Mouse (Mus musculus): ENCODE measurements at regions not wholly inside any gene's neighbourhood (a gene's known extent, or its start where the extent isn't known, plus 50 kb on each side); places are given as distances from the start of the nearest gene placed in this dataset.

DNA sequence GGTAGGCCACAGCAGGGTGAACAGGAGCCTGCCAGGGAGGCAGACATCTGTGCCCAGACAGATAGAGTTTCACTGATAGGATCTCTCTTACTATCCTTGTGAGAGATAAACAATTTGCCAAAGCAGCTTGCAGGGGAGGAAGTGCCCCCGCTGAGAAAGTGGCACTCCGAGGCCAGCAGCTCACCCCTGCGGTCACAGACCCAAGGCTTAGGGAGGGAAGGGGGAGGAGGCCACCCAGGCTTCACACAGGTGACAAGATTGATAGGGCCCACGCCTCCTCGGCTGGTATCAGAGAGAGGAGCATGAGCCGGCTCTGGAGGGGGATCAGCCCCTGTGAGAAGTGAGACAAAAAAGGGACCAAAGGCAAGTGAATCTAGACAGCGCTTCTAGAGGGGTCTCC is 328.3 kb upstream of the 3110018I06Rik start:
- no peaks in the 10 kb centered on the region for H3K36me3 ChIP-seq (ENCODE audit: control insufficient read depth in 1 of 2, insufficient read depth in 2 of 2, low read length in 2 of 2)
- no peak overlapping the region for H3K4me3 ChIP-seq (ENCODE audit: control insufficient read depth in 1 of 2, insufficient read depth in 1 of 2, low read depth in 2 of 2, low read length in 2 of 2)
- no peak overlapping the region for H3K27ac ChIP-seq (ENCODE audit: control insufficient read depth, low read depth, low read length)
- TF ChIP-seq GABPA (IDR thresholded peaks at IDR 0.05; ENCODE audit: low read depth, low read length) (no peak), NRF1 (IDR thresholded peaks at IDR 0.05; ENCODE audit: insufficient read depth, low read depth, low read length, poor library complexity, severe bottlenecking) (no peak), ZMIZ1 (IDR thresholded peaks at IDR 0.05; ENCODE audit: low read depth, low read length) (no peak), CTCF (IDR thresholded peaks at IDR 0.05 in 2 of 3, conservative IDR thresholded peaks at IDR 0.05 in 1 of 3; ENCODE audit: control insufficient read depth in 1 of 3, insufficient read depth in 1 of 3, low read depth in 2 of 3, low read length in 3 of 3, poor library complexity in 1 of 3, severe bottlenecking in 1 of 3) (no peak), ZC3H11A (IDR thresholded peaks at IDR 0.05; ENCODE audit: low read depth, low read length) (no peak), MAX (IDR thresholded peaks at IDR 0.05; ENCODE audit: low read length) (no peak), GATA1 (IDR thresholded peaks at IDR 0.05; ENCODE audit: low read depth, low read length) (no peak), MYC (IDR thresholded peaks at IDR 0.05; ENCODE audit: low read depth, low read length) (no peak), CHD1 (IDR thresholded peaks at IDR 0.05; ENCODE audit: low read depth, low read length) (no peak), HCFC1 (IDR thresholded peaks at IDR 0.05; ENCODE audit: low read depth, low read length) (no peak), MAFK (IDR thresholded peaks at IDR 0.05; ENCODE audit: borderline replicate concordance, low read depth, low read length) (no peak), EP300 (IDR thresholded peaks at IDR 0.05; ENCODE audit: low read depth in 1 of 2, low read length in 2 of 2) (no peak), MYB (IDR thresholded peaks at IDR 0.05; ENCODE audit: low read depth, low read length) (no peak), ETS1 (IDR thresholded peaks at IDR 0.05; ENCODE audit: low read depth, low read length) (no peak), MXI1 (IDR thresholded peaks at IDR 0.05; ENCODE audit: low read depth, low read length) (no peak)
- no peaks in the 10 kb centered on the region for H3K9me3 ChIP-seq (replicated peaks; ENCODE audit: insufficient read depth, low read length)
- H3K79me2 ChIP-seq (ENCODE audit: control insufficient read depth, insufficient read depth, low read length, poor library complexity) = no peaks in the 10 kb centered on the region
- H3K9ac ChIP-seq (ENCODE audit: control insufficient read depth, low read depth, low read length, poor library complexity, severe bottlenecking) = no peak overlapping the region
- H3K27me3 ChIP-seq (ENCODE audit: control insufficient read depth in 1 of 2, insufficient read depth in 2 of 2, low read length in 2 of 2) = no peaks in the 10 kb centered on the region
- no peak for DNase-seq (ENCODE audit: low read depth, low spot score)
- H3K4me1 ChIP-seq (ENCODE audit: control insufficient read depth in 1 of 2, insufficient read depth in 2 of 2, low read length in 2 of 2) = no peaks in the 10 kb centered on the region

- no peaks in the 10 kb centered on the region for H3K27me3 ChIP-seq (ENCODE audit: control insufficient read depth in 1 of 2, insufficient read depth in 2 of 2, low read length in 2 of 2)
- no peaks in the 10 kb centered on the region for H3K36me3 ChIP-seq (ENCODE audit: control insufficient read depth in 1 of 2, insufficient read depth in 2 of 2, low read length in 2 of 2)
- no peak overlapping the region for H3K4me3 ChIP-seq (ENCODE audit: control insufficient read depth in 1 of 2, insufficient read depth in 1 of 2, low read depth in 2 of 2, low read length in 2 of 2)
- H3K27ac ChIP-seq (ENCODE audit: control insufficient read depth, low read depth, low read length) = no peak overlapping the region
- no peaks in the 10 kb centered on the region for H3K9me3 ChIP-seq (replicated peaks; ENCODE audit: insufficient read depth, low read length)
- no peaks in the 10 kb centered on the region for H3K4me1 ChIP-seq (ENCODE audit: control insufficient read depth in 1 of 2, insufficient read depth in 2 of 2, low read length in 2 of 2)
- no peak for TF ChIP-seq ZKSCAN1 (IDR thresholded peaks at IDR 0.05; ENCODE audit: low read depth, low read length)
- no peak for TF ChIP-seq CHD1 (IDR thresholded peaks at IDR 0.05; ENCODE audit: low read depth, low read length)
- no peak for TF ChIP-seq POLR2AphosphoS5 (IDR thresholded peaks at IDR 0.05; ENCODE audit: borderline replicate concordance, low read depth, low read length)
- no peak for TF ChIP-seq USF2 (IDR thresholded peaks at IDR 0.05; ENCODE audit: borderline replicate concordance in 1 of 2, insufficient read depth in 1 of 2, low read depth in 1 of 2, low read length in 2 of 2)
- no peak for TF ChIP-seq ETS1 (IDR thresholded peaks at IDR 0.05; ENCODE audit: low read depth, low read length)
- TF ChIP-seq RCOR1 (IDR thresholded peaks at IDR 0.05; ENCODE audit: low read depth, low read length) = no peak
- no peak for TF ChIP-seq E2F4 (IDR thresholded peaks at IDR 0.05; ENCODE audit: borderline replicate concordance, low read depth, low read length)
- TF ChIP-seq GABPA (IDR thresholded peaks at IDR 0.05; ENCODE audit: low read depth, low read length) = no peak
- TF ChIP-seq EP300 (IDR thresholded peaks at IDR 0.05; ENCODE audit: low read depth in 1 of 2, low read length in 2 of 2) = no peak
- TF ChIP-seq SMC3 (IDR thresholded peaks at IDR 0.05; ENCODE audit: low read depth, low read length) = no peak
- no peak for TF ChIP-seq USF1 (IDR thresholded peaks at IDR 0.05; ENCODE audit: low read depth, low read length)
- TF ChIP-seq JUND (IDR thresholded peaks at IDR 0.05; ENCODE audit: low read depth, low read length) = no peak
- no peak for TF ChIP-seq MAX (IDR thresholded peaks at IDR 0.05; ENCODE audit: low read length)
- no peak for TF ChIP-seq ZC3H11A (IDR thresholded peaks at IDR 0.05; ENCODE audit: low read depth, low read length)
- TF ChIP-seq MEF2A (IDR thresholded peaks at IDR 0.05; ENCODE audit: extremely low read depth, insufficient replicate concordance, low read depth, low read length, poor library complexity, severe bottlenecking) = no peak
- TF ChIP-seq POLR2AphosphoS2 (IDR thresholded peaks at IDR 0.05; ENCODE audit: low read length) = no peak
- DNase-seq (ENCODE audit: low read depth, low spot score) = no peak
- H3K79me2 ChIP-seq (ENCODE audit: control insufficient read depth, insufficient read depth, low read length, poor library complexity) = no peaks in the 10 kb centered on the region
- no peak overlapping the region for H3K9ac ChIP-seq (ENCODE audit: control insufficient read depth, low read depth, low read length, poor library complexity, severe bottlenecking)
These were observed 327.8 kb upstream of the 3110018I06Rik start for GRCm38 (mm10) chr12:107160628-107161027.
